Comparison of ENCODE assay signal across 1 mouse cellular context in the genomic region with DNA sequence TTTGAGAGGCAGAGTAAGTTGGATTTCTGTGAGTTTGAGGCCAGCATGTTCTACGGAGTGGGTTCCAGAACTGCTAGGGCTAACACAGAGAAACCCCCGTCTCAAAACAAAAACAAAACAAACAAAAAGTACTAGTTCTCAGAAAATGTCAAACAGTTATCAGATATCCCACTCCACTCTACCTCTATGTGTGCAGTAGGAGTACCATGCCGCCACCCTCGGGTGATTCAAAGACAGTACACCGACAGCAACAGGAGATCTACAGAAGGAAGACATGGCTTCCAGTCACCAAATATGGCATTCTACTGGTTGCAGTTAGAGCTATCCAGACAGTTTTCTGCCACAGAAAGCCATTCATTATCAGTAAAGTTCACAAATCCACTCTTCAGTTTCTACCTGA.
TF ChIP-seq lines count a peak whose summit lies in the region.

No protein-coding gene starts in this region.

TF ChIP-seq in CH12.LX, 34 proteins besides CTCF, POLR2A, EP300 and RAD21 (continued from another document):
- TF ChIP-seq BHLHE40 (IDR thresholded peaks at IDR 0.05; ENCODE audit: low read depth, low read length), result no peak
- no peak for TF ChIP-seq ETS1 (conservative IDR thresholded peaks at IDR 0.05; ENCODE audit: low read depth, low read length)
- no peak for TF ChIP-seq USF1 (IDR thresholded peaks at IDR 0.05; ENCODE audit: low read depth, low read length)
- TF ChIP-seq MYC (IDR thresholded peaks at IDR 0.05; ENCODE audit: low read depth, low read length), result no peak
- TF ChIP-seq JUN (IDR thresholded peaks at IDR 0.05; ENCODE audit: insufficient read depth, low read depth, low read length), result no peak
- TF ChIP-seq CHD1 (IDR thresholded peaks at IDR 0.05; ENCODE audit: low read depth, low read length), result no peak
- no peak for TF ChIP-seq RCOR1 (conservative IDR thresholded peaks at IDR 0.05; ENCODE audit: low read depth, low read length)
- TF ChIP-seq POLR2AphosphoS2 (IDR thresholded peaks at IDR 0.05; ENCODE audit: low read depth, low read length), result no peak
- TF ChIP-seq UBTF (IDR thresholded peaks at IDR 0.05; ENCODE audit: low read depth, low read length), result no peak
